Mouse (Mus musculus) cerebellum, adult 2 months (tissue): ENCODE measurements around the gene Gm17087.

Experiments used
- CTCF ChIP-seq: fragments of 200-500 bp; IDR thresholded peaks from 2 replicates; pipeline ENCODE4 v1.5.1; 2011; ENCODE audit warnings: low read depth, mild to moderate bottlenecking, control low read depth, low read length, moderate library complexity, borderline replicate concordance; ENCODE audit not compliant: insufficient read depth
- POLR2A ChIP-seq: fragments of 200-500 bp; IDR thresholded peaks from 2 replicates; pipeline ENCODE4 v1.6.1; 2011; ENCODE audit warnings: low read length, control low read depth, borderline replicate concordance; ENCODE audit not compliant: insufficient read depth

DNA sequence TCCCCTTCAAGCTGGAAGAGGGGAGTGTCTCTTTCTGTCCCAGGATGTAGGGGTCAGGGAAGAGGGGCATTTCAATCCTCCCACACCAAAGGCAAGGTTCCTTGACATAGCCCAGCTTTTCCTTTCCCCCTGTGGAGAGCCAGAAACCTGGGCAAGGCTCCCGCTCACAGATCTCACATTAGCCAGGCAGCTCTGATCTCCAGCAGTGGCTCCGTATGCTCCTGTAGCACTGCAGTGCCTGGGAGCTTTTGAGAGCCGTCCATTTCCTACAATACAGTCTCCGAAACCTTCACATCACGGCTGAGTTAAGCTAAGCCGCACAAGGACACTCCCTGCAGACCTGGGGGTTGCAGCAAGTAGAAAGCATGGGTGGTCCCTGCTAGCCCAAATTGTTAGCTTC lies 12.5 kb downstream of the Gm17087 start:
- TF ChIP-seq CTCF (no peak), POLR2A (peak; percentile 24; the same call in 1 of the 2 replicates)
